ENCODE assay signal across 8 mouse cellular contexts in genomic region chr10:68464943-68465342, GRCm38 (mm10).
DNase-seq lines count a peak whose midpoint lies in the region; ATAC-seq and TF ChIP-seq lines count a peak whose summit lies in the region.

No protein-coding gene starts in this region.

- no peak overlapping the region for H3K9ac ChIP-seq in neural tube, embryonic 15.5 days (replicated peaks)
- no peak overlapping the region for H3K9ac ChIP-seq in lung, embryonic 14.5 days

- TF ChIP-seq CTCF in cerebellum, adult 2 months (IDR thresholded peaks at IDR 0.05; ENCODE audit: borderline replicate concordance, insufficient read depth, low read depth, low read length): 0 out of 2 replicates have a peak, but pooled peaks have one; percentile 15
- peak; percentile 83 for TF ChIP-seq CTCF in gastrocnemius, adult 2 months (IDR thresholded peaks at IDR 0.05)
- TF ChIP-seq CTCF in lung, embryonic 14.5 days (IDR thresholded peaks at IDR 0.05; ENCODE audit: low read depth): peak; percentile 82

- WGBS in neural tube, embryonic 15.5 days: 36% methylated on average over 7 of the region's 7 CpGs
- 42% methylated on average over 7 of the region's 7 CpGs for WGBS in cerebellum, adult 2 months
- 24% methylated on average over 7 of the region's 7 CpGs for WGBS in large intestine, adult 2 months
- 18% methylated on average over 7 of the region's 7 CpGs for WGBS in lung, embryonic 14.5 days

- no peaks in the 10 kb centered on the region for H3K4me1 ChIP-seq in neural tube, embryonic 15.5 days
- H3K4me1 ChIP-seq in cerebellum, adult 2 months (ENCODE audit: control insufficient read depth, insufficient read depth, low read length): no peaks in the 10 kb centered on the region
- H3K4me1 ChIP-seq in lung, embryonic 14.5 days (ENCODE audit: insufficient read depth): peaks cover 6% of the 10 kb centered on the region; the same call in 1 of the 2 replicates

- H3K9me3 ChIP-seq in neural tube, embryonic 15.5 days (replicated peaks): no peaks in the 10 kb centered on the region
- no peaks in the 10 kb centered on the region for H3K9me3 ChIP-seq in lung, embryonic 14.5 days (ENCODE audit: low read depth, low read length)

- H3K4me2 ChIP-seq in neural tube, embryonic 15.5 days: no peak overlapping the region
- no peak overlapping the region for H3K4me2 ChIP-seq in lung, embryonic 14.5 days

- H3K27me3 ChIP-seq in neural tube, embryonic 15.5 days (replicated peaks): no peaks in the 10 kb centered on the region
- no peaks in the 10 kb centered on the region for H3K27me3 ChIP-seq in cerebellum, adult 2 months (ENCODE audit: control insufficient read depth, insufficient read depth, low read length)
- H3K27me3 ChIP-seq in lung, embryonic 14.5 days (ENCODE audit: insufficient read depth, low read length): no peaks in the 10 kb centered on the region

- H3K27ac ChIP-seq in neural tube, embryonic 15.5 days (replicated peaks): no peak overlapping the region
- H3K27ac ChIP-seq in cerebellum, adult 2 months (ENCODE audit: insufficient read depth, low read length): no peak overlapping the region
- H3K27ac ChIP-seq in gastrocnemius, adult 2 months: peak overlapping the region; percentile 9; the same call in 1 of the 2 replicates
- peak overlapping the region; percentile 55; the same call in 1 of the 2 replicates for H3K27ac ChIP-seq in lung, embryonic 14.5 days (ENCODE audit: low read depth)

- ATAC-seq in neural tube, embryonic 15.5 days (ENCODE audit: low FRiP score): no peak
- ATAC-seq in lung, embryonic 14.5 days (ENCODE audit: insufficient read depth): peak; percentile 71

- intact Hi-C loops in gastrocnemius, adult 2 months (cut with DNase I): loop anchor here (5.0 kb wide), 1 partner anchor 108 kb away; no protein-coding TSS in a partner anchor

- no peak overlapping the region for H3K4me3 ChIP-seq in neural tube, embryonic 15.5 days (replicated peaks)
- no peak overlapping the region for H3K4me3 ChIP-seq in cerebellum, adult 2 months (replicated peaks; ENCODE audit: insufficient read depth, low read depth, low read length)
- no peak overlapping the region for H3K4me3 ChIP-seq in gastrocnemius, adult 2 months
- H3K4me3 ChIP-seq in lung, embryonic 14.5 days (ENCODE audit: low read depth, low read length): no peak overlapping the region

- no peak for TF ChIP-seq POLR2A in cerebellum, adult 2 months (IDR thresholded peaks at IDR 0.05; ENCODE audit: borderline replicate concordance, insufficient read depth, low read length)

- peak; percentile 60 for DNase-seq in neural tube, embryonic 10.5 days (ENCODE audit: extremely low spot score, low spot score)
- DNase-seq in cerebellum, adult 2 months: peak; percentile 9 to 21
- DNase-seq in gastrocnemius, adult 2 months: peak; percentile 84
- peak; percentile 43 for DNase-seq in large intestine, adult 2 months (ENCODE audit: low read depth, low spot score)
- peak; percentile 96 for DNase-seq in lung, embryonic 14.5 days
- DNase-seq in right cerebral cortex, postnatal 14 days: peak; percentile 93
- DNase-seq in urinary bladder, postnatal 4 days (ENCODE audit: low spot score in 2 of 2): peak; percentile 67 to 88

- no peaks in the 10 kb centered on the region for H3K36me3 ChIP-seq in neural tube, embryonic 15.5 days
- H3K36me3 ChIP-seq in lung, embryonic 14.5 days (ENCODE audit: insufficient read depth): no peaks in the 10 kb centered on the region

Comparison
In these comparisons a context has a peak if more than half of its experiments do, and no peak if none do; other contexts are left out.
1. DNase-seq: peak in every context shown above with its lines; median percentile 96 in lung, embryonic 14.5 days; 93 in right cerebral cortex, postnatal 14 days; 84 in gastrocnemius, adult 2 months; 78 in urinary bladder, postnatal 4 days; 60 in neural tube, embryonic 10.5 days; 43 in large intestine, adult 2 months; 15 in cerebellum, adult 2 months.
2. H3K27ac ChIP-seq: peak in gastrocnemius, adult 2 months (single experiment) and lung, embryonic 14.5 days (single experiment); none in neural tube, embryonic 15.5 days (single experiment) and cerebellum, adult 2 months (single experiment).
3. CTCF ChIP-seq: peak in every context shown above with its lines; median percentile 83 in gastrocnemius, adult 2 months; 82 in lung, embryonic 14.5 days; 15 in cerebellum, adult 2 months.